Mouse (Mus musculus): ENCODE results near the gene Ap4s1. TPM values are rescaled to one million over a fixed set of nuclear protein-coding genes. Genes with fewer than 3 reads are reported as not detected.

Gene Ap4s1
- 8.2 and 9.0 TPM in 2 replicates for polyA plus RNA-seq (2012; rRNA removed; ENCODE audit: low replicate concordance)

DNA sequence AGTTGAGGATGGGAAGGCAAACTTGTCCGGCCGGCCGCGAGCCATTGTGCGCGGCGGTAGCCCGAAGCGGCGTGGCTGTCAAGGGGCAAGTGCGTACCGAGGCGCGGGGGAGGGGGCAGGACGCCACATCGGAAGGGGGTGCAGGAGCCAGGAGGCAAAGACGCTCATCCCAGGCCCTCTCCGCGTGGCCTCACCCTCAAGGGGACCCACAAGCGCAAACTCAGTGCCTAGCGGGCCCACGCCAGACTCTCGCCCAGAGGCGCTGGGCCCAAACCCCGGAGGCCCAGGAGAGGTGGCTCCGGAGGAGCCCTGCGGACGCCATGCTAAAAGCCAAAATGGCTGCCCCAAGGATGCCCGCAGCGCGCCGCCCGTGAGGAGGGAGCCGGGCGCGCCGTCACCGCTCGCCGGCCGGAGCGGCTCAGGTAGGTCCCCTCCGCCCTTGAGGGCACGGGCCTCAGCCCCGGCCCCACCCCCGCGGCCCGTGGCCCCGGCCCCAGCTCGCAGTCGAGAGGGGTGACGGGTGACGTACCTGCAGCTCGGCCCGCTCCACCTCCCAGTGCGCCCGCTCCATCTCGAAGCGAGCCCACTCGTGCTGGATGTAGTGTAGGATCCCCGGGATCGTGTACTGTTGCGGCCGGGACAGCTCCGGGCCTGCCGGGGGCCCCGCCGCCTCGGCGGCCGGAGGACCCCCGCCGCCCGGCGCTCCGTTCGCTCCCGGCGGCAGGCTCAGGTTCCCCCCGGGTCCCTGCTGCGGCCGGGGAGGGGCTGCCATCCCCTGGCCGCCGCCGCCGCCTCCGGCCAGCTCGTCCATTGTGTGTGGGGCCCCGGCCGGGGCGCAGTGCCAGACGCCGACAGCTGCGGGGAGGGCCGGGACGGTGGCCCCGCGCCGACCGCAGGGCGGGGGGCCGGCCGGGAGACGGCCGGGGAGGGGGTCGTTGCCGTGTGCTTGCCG is at the start of gene Ap4s1:
Gene Ap4s1 (plus strand): TSS at position 141 of the 952 bp plus-strand sequence.

DNA sequence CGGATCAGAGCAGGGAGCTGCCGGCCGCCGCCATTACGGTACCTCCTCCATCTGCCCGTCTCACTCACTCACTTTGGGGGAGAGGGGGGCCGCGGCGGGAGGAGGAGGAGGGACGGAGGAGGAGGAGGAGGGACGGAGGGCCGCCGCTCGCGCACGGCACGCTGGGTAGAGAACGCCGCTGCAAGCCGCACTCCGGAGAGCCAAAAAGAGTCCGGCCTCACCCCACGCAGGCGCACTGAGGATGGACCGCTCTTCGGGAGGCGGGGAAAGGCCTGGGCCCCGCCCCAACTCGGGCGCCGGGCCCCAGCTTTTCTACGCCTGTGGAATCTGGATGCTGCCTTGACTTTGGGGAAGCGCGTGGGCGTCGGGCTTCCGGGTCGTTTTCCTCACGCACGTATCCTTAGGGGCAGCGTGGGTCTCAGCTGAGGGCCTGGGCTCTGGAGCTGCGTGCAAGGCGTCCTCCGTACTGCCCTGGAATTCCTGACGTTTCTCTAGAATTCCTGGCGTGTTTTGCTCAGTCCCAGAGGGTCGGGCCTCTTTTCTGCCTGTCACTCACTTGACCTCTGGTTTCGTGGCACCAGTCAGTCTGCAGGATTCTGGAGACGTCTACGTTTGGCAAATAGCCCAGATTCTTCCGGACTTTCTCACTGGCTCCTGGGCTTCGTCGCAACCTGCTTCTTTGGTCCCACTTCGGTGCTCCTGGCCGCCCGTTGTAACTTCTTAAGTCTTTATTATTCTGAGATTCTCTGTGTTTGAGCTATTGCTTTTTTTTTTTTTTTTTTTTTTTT is 1.2 kb downstream of the Ap4s1 start, which contains the start of gene Strn3:
Gene Strn3 (minus strand): TSS at position 53 of the 788 bp plus-strand sequence.

Other genes starting within 250 kb of the Ap4s1 start
- gene Coch, start 97.7 kb upstream of the Ap4s1 start, polyA plus RNA-seq (2012; rRNA removed; ENCODE audit: low replicate concordance): 1.6 and 2.2 TPM in 2 replicates
- gene Strn3, start 864 bp downstream of the Ap4s1 start, polyA plus RNA-seq (2012; rRNA removed; ENCODE audit: low replicate concordance): 16.3 and 23.7 TPM in 2 replicates
- gene Hectd1, start 138.5 kb downstream of the Ap4s1 start, polyA plus RNA-seq (2012; rRNA removed; ENCODE audit: low replicate concordance): 11.8 and 24.3 TPM in 2 replicates

All from mammary gland, adult 2 months (tissue).